Mouse (Mus musculus): ENCODE results near the gene Inpp1.

Inpp1 gene

GRCm38 (mm10) chr1:52816910-52817812 is at the start of gene Inpp1:
Gene Inpp1, minus strand, starts transcription at chr1:52817688.
- peak; percentile 85 to 87 for DNase-seq

- no peak for DNase-seq
Measured at GRCm38 (mm10) chr1:52866007-52866406, 48.5 kb upstream of the Inpp1 start.

- DNase-seq, result no peak
Measured at GRCm38 (mm10) chr1:52864220-52864619, 46.7 kb upstream of the Inpp1 start.

GRCm38 (mm10) chr1:52855904-52856601 is 38.6 kb upstream of the Inpp1 start:
- no peak for DNase-seq

- DNase-seq, result peak in 1 of 2 experiments; percentile 15
Measured at GRCm38 (mm10) chr1:52854029-52854428, 36.5 kb upstream of the Inpp1 start.

GRCm38 (mm10) chr1:52849422-52849821 is 31.9 kb upstream of the Inpp1 start:
- no peak for DNase-seq

GRCm38 (mm10) chr1:52846556-52846955 is 29.1 kb upstream of the Inpp1 start:
- peak; percentile 19 to 30 for DNase-seq

GRCm38 (mm10) chr1:52844782-52845665 is 27.5 kb upstream of the Inpp1 start, which contains the start of gene Hibch:
Gene Hibch, plus strand, starts transcription at chr1:52844929.
- DNase-seq, result peak; percentile 100

- peak in 1 of 2 experiments; percentile 9 for DNase-seq
Measured at GRCm38 (mm10) chr1:52844354-52844753, 26.9 kb upstream of the Inpp1 start.

- no peak for DNase-seq
Measured at GRCm38 (mm10) chr1:52839099-52839498, 21.6 kb upstream of the Inpp1 start.

GRCm38 (mm10) chr1:52817813-52818147 is 292 bp upstream of the Inpp1 start:
- no peak for DNase-seq

GRCm38 (mm10) chr1:52816232-52816891 is 1.1 kb downstream of the Inpp1 start:
- DNase-seq, result no peak

GRCm38 (mm10) chr1:52808456-52808855 is 9.0 kb downstream of the Inpp1 start:
- DNase-seq, result no peak

GRCm38 (mm10) chr1:52805041-52805440 is 12.4 kb downstream of the Inpp1 start:
- DNase-seq, result no peak

- no peak for DNase-seq
Measured at GRCm38 (mm10) chr1:52802406-52802975, 15.0 kb downstream of the Inpp1 start.

GRCm38 (mm10) chr1:52801651-52802050 is 15.8 kb downstream of the Inpp1 start:
- no peak for DNase-seq

- no peak for DNase-seq
Measured at GRCm38 (mm10) chr1:52800340-52800740, 17.1 kb downstream of the Inpp1 start.

- no peak for DNase-seq
Measured at GRCm38 (mm10) chr1:52799772-52800171, 17.7 kb downstream of the Inpp1 start.

- no peak for DNase-seq
Measured at GRCm38 (mm10) chr1:52799056-52799726, 18.3 kb downstream of the Inpp1 start.

GRCm38 (mm10) chr1:52795927-52796326 is 21.6 kb downstream of the Inpp1 start:
- DNase-seq, result no peak

GRCm38 (mm10) chr1:52793692-52794091 is 23.8 kb downstream of the Inpp1 start:
- no peak for DNase-seq
